Mouse (Mus musculus) liver, embryonic 14.5 days (tissue): ENCODE results near the gene Kcnmb2. TPM values are rescaled to one million over a fixed set of nuclear protein-coding genes. Genes with fewer than 3 reads are reported as not detected.

ENCODE experiments used
- ATAC-seq: fragments of 200-750 bp; cut with Nextera tagmentation; 2 replicates; pipeline ENCODE4 v1.8.0; 2017; ENCODE audit warnings: moderate number of reproducible peaks, mild to moderate bottlenecking, moderate library complexity; ENCODE audit not compliant: insufficient read depth
- DNase-seq, 3 experiments: peaks; one replicate each; pipeline ENCODE4 v3.0.0-alpha.2; 2012 to 2013; ENCODE audit warnings: low read depth in 3 of 3, low spot score in 3 of 3
- H3K27ac ChIP-seq: fragments of 300-500 bp; sonication (generic); 2 replicates; pipeline ENCODE4 v1.5.1; 2014; ENCODE audit warnings: moderate library complexity, mild to moderate bottlenecking, control low read depth, inconsistent platforms
- H3K27me3 ChIP-seq: fragments of 300-500 bp; sonication (generic); 2 replicates; pipeline ENCODE4 v1.6.1; 2014; ENCODE audit warnings: mild to moderate bottlenecking, low read length, moderate library complexity; ENCODE audit not compliant: control insufficient read depth, insufficient read depth
- H3K36me3 ChIP-seq: fragments of 300-500 bp; sonication (generic); replicated peaks from 2 replicates; pipeline ENCODE4 v1.6.1; 2014; ENCODE audit warnings: low read depth; ENCODE audit not compliant: control insufficient read depth, insufficient read depth
- H3K4me1 ChIP-seq, 2 experiments: fragments of 200-500 bp in 1 of 2; fragments of 300-500 bp in 1 of 2; sonication (generic) in 1 of 2; replicated peaks; 2 replicates each; pipeline ENCODE4 v1.6.1; 2012 to 2014; ENCODE audit warnings: antibody characterized with exemption in 1 of 2, inconsistent platforms in 1 of 2, low read length in 1 of 2; ENCODE audit not compliant: control insufficient read depth in 2 of 2, insufficient read depth in 2 of 2
- H3K4me2 ChIP-seq: fragments of 300-500 bp; sonication (generic); 2 replicates; pipeline ENCODE4 v1.6.1; 2014; ENCODE audit warnings: low read depth, mild to moderate bottlenecking, control low read depth, moderate library complexity
- H3K4me3 ChIP-seq, 2 experiments: fragments of 200-500 bp in 1 of 2; fragments of 300-500 bp in 1 of 2; sonication (generic) in 1 of 2; 2 replicates each; pipeline ENCODE4 v1.5.1; 2012 to 2014; ENCODE audit warnings: low read depth in 2 of 2, low read length in 2 of 2, mild to moderate bottlenecking in 2 of 2, control low read depth in 1 of 2, inconsistent platforms in 1 of 2, moderate library complexity in 1 of 2; ENCODE audit not compliant: insufficient read depth in 1 of 2
- H3K9ac ChIP-seq: fragments of 300-500 bp; sonication (generic); replicated peaks from 2 replicates; pipeline ENCODE4 v1.6.1; 2014; ENCODE audit warnings: mild to moderate bottlenecking, control low read depth, moderate library complexity
- H3K9me3 ChIP-seq: fragments of 300-500 bp; sonication (generic); 2 replicates; pipeline ENCODE4 v1.6.1; 2016; ENCODE audit warnings: low read length, mixed read lengths; ENCODE audit not compliant: control insufficient read depth
- CTCF ChIP-seq: IDR thresholded peaks from 2 replicates; pipeline ENCODE4 v1.5.1; 2016; ENCODE audit warnings: antibody characterized with exemption, low read depth, control low read depth
- EP300 ChIP-seq: IDR thresholded peaks from 2 replicates; pipeline ENCODE4 v1.6.1; 2016; ENCODE audit warnings: antibody characterized with exemption, low read depth
- WGBS: fragments of 180-500 bp; shearing (Covaris S2); extraction: QIAGEN DNeasy Blood & Tissue Kit; methylation state at CpG from one replicate; pipeline ENCODE4 v1.1.7; 2014; ENCODE audit not compliant: insufficient replicate concordance; 5-methylcytosine and 5-hydroxymethylcytosine counted together
- polyA plus RNA-seq, 2 experiments: library from polyadenylated mRNA; depleted of rRNA in 1 of 2; stranded (reverse) in 1 of 2; unstranded in 1 of 2; fragments of >200 nt; fragmentation: Nextera tagmentation in 1 of 2; extraction: Ambion mirVana in 1 of 2; gene quantifications; 2 replicates each; pipeline versions ENCODE4 v1.2.1 to v1.2.3; 2012 to 2014

Kcnmb2 gene
- polyA plus RNA-seq, 2 experiments, result 0.07 to 0.32 TPM

- no peak for TF ChIP-seq EP300
- TF ChIP-seq CTCF, result no peak
- no peak for ATAC-seq
- WGBS, result 34% methylated on average over 2 of the region's 2 CpGs
Measured at GRCm38 (mm10) chr3:31892653-31893052, 9.7 kb upstream of the Kcnmb2 start.

GRCm38 (mm10) chr3:31903506-31903905, 1.2 kb downstream of the Kcnmb2 start:
- no peak overlapping the region for H3K4me2 ChIP-seq
- DNase-seq, result no peak

More at GRCm38 (mm10) chr3:31892653-31893052, 9.7 kb upstream of the Kcnmb2 start:
- Histone ChIP-seq H3K9me3 (no peaks in the 10 kb centered on the region), H3K4me3 (no peak overlapping the region), H3K9ac (no peak overlapping the region), H3K27me3 (no peaks in the 10 kb centered on the region), H3K36me3 (no peaks in the 10 kb centered on the region), H3K4me2 (no peak overlapping the region), H3K4me1 (no peaks in the 10 kb centered on the region), H3K27ac (no peak overlapping the region)
- DNase-seq, result no peak

DNA sequence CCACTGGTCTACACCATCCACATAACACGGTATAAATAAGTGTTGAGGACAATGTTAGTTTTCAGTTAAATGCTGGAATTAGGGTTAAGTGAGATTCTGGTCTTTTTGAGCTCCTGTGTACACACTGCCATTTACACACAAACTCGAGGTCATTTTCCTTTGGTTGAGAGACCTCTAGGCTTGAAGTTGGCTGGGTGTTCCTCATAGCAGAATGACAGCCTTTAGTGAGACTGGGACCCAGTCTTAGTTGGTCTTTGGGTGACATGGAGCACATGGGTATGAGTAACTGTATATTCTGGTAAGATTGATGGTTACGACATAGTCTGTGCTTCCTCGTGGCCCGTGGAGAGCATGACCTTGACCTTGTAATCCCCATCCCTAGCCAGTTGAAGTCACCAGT, 1.8 kb downstream of the Kcnmb2 start:
- no peaks in the 10 kb centered on the region for H3K4me1 ChIP-seq
- no peak for TF ChIP-seq CTCF
- no peak for TF ChIP-seq EP300
- no peaks in the 10 kb centered on the region for H3K9me3 ChIP-seq
- ATAC-seq (no peak), DNase-seq (no peak)
- no peaks in the 10 kb centered on the region for H3K36me3 ChIP-seq
- H3K4me2 ChIP-seq, result no peak overlapping the region
- no peak overlapping the region for H3K4me3 ChIP-seq
- H3K9ac ChIP-seq, result no peak overlapping the region
- no peak overlapping the region for H3K27ac ChIP-seq
- no peaks in the 10 kb centered on the region for H3K27me3 ChIP-seq
- 42% methylated on average over 5 of the region's 5 CpGs for WGBS

More at GRCm38 (mm10) chr3:31903506-31903905, 1.2 kb downstream of the Kcnmb2 start:
- H3K27ac ChIP-seq, result no peak overlapping the region
- H3K9me3 ChIP-seq, result no peaks in the 10 kb centered on the region
- TF ChIP-seq CTCF (no peak), EP300 (no peak)
- no peaks in the 10 kb centered on the region for H3K36me3 ChIP-seq
- no peaks in the 10 kb centered on the region for H3K27me3 ChIP-seq
- H3K9ac ChIP-seq, result no peak overlapping the region
- no peak overlapping the region for H3K4me3 ChIP-seq
- no peak for ATAC-seq
- H3K4me1 ChIP-seq, result no peaks in the 10 kb centered on the region
- 4% methylated on average over 9 of the region's 9 CpGs for WGBS

GRCm38 (mm10) chr3:31911168-31911567, 8.9 kb downstream of the Kcnmb2 start:
- H3K4me1 ChIP-seq, result no peaks in the 10 kb centered on the region
- 56% methylated on average over 5 of the region's 5 CpGs for WGBS
- ATAC-seq (no peak), DNase-seq (no peak)
- TF ChIP-seq EP300 (no peak), CTCF (no peak)
- no peaks in the 10 kb centered on the region for H3K36me3 ChIP-seq
- H3K9ac ChIP-seq, result no peak overlapping the region
- no peaks in the 10 kb centered on the region for H3K27me3 ChIP-seq
- no peaks in the 10 kb centered on the region for H3K9me3 ChIP-seq
- no peak overlapping the region for H3K27ac ChIP-seq
- no peak overlapping the region for H3K4me3 ChIP-seq
- no peak overlapping the region for H3K4me2 ChIP-seq

GRCm38 (mm10) chr3:31911690-31912089, 9.4 kb downstream of the Kcnmb2 start:
- DNase-seq, result no peak
- H3K4me1 ChIP-seq, result no peaks in the 10 kb centered on the region
- H3K4me3 ChIP-seq, result no peak overlapping the region
- H3K36me3 ChIP-seq, result no peaks in the 10 kb centered on the region
- TF ChIP-seq CTCF (no peak), EP300 (no peak)
- no peaks in the 10 kb centered on the region for H3K9me3 ChIP-seq
- no peak overlapping the region for H3K4me2 ChIP-seq
- no peak overlapping the region for H3K27ac ChIP-seq
- no peak for ATAC-seq
- WGBS, result 26% methylated on average over 3 of the region's 3 CpGs
- H3K27me3 ChIP-seq, result no peaks in the 10 kb centered on the region
- no peak overlapping the region for H3K9ac ChIP-seq

DNA sequence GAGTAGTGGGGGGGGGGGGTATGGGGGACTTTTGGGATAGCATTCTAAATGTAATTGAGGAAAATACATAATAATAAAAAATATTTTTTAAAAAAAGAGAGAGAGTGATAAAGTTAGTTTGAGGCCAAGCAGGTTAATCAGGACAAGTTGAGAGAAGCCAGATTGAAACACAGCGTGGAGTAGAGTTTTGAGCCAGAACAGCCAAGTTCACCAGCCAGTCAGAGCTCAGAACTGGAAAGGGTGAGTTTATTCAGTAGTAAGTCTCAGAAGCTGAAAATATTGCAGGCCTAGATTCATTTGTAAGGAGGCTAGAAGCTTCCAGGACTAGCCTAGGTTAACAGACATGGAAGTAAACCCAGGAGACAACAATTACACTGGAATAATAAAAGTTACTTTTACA, 26.2 kb downstream of the Kcnmb2 start:
- H3K4me3 ChIP-seq, result no peak overlapping the region
- DNase-seq, result no peak
- 65% methylated on average over 1 of the region's 1 CpGs for WGBS
- ATAC-seq, result no peak
- H3K27me3 ChIP-seq, result no peaks in the 10 kb centered on the region
- H3K4me2 ChIP-seq, result no peak overlapping the region
- H3K9me3 ChIP-seq, result no peaks in the 10 kb centered on the region
- no peaks in the 10 kb centered on the region for H3K4me1 ChIP-seq
- TF ChIP-seq CTCF (no peak), EP300 (no peak)
- no peak overlapping the region for H3K9ac ChIP-seq
- no peaks in the 10 kb centered on the region for H3K36me3 ChIP-seq
- no peak overlapping the region for H3K27ac ChIP-seq
